Mouse (Mus musculus): Measurements from ENCODE around the gene Hexim1. TPM values are rescaled to one million over a fixed set of nuclear protein-coding genes. Genes with fewer than 3 reads are reported as not detected.

Gene Hexim1
- polyA plus RNA-seq, 1 experiment from 2014 or later: 3.4 TPM

- Histone ChIP-seq H3K9me3 (ENCODE audit: control insufficient read depth, low read length) (no peaks in the 10 kb centered on the region), H3K4me1 (ENCODE audit: control insufficient read depth in 2 of 2, insufficient read depth in 2 of 2, low read length in 2 of 2) (peaks cover 19 to 23% of the 10 kb centered on the region in 2 experiments), H3K4me3 (ENCODE audit: control insufficient read depth in 1 of 2, insufficient read depth in 1 of 2, low read depth in 1 of 2, low read length in 2 of 2) (no peak overlapping the region), H3K9ac (ENCODE audit: low read length) (no peak overlapping the region), H3K4me2 (ENCODE audit: low read length) (no peak overlapping the region; the same call in 1 of the 2 replicates), H3K27ac (replicated peaks in 1 of 2; ENCODE audit: control insufficient read depth in 1 of 2, insufficient read depth in 1 of 2, low read depth in 2 of 2, low read length in 2 of 2) (no peak overlapping the region), H3K27me3 (ENCODE audit: control insufficient read depth, insufficient read depth, low read length) (no peaks in the 10 kb centered on the region), H3K36me3 (ENCODE audit: control insufficient read depth, insufficient read depth, low read length) (peaks cover 5% of the 10 kb centered on the region; the same call in 1 of the 2 replicates)
- no peak for ATAC-seq (ENCODE audit: insufficient number of reproducible peaks, insufficient read depth, low FRiP score, low read depth)
- WGBS: 62% methylated on average over 7 of the region's 7 CpGs
Measured at GRCm38 (mm10) chr11:103104469-103104868, 11.6 kb upstream of the Hexim1 start.

GRCm38 (mm10) chr11:103105180-103105725 lies 10.8 kb upstream of the Hexim1 start:
- Histone ChIP-seq H3K4me1 (ENCODE audit: control insufficient read depth in 2 of 2, insufficient read depth in 2 of 2, low read length in 2 of 2) (peaks cover 16 to 17% of the 10 kb centered on the region in 2 experiments; a peak in 3 of 4 replicates), H3K36me3 (ENCODE audit: control insufficient read depth, insufficient read depth, low read length) (peaks cover 5% of the 10 kb centered on the region; the same call in 1 of the 2 replicates), H3K9me3 (ENCODE audit: control insufficient read depth, low read length) (no peaks in the 10 kb centered on the region), H3K9ac (ENCODE audit: low read length) (no peak overlapping the region), H3K27ac (replicated peaks in 1 of 2; ENCODE audit: control insufficient read depth in 1 of 2, insufficient read depth in 1 of 2, low read depth in 2 of 2, low read length in 2 of 2) (no peak overlapping the region), H3K4me3 (ENCODE audit: control insufficient read depth in 1 of 2, insufficient read depth in 1 of 2, low read depth in 1 of 2, low read length in 2 of 2) (no peak overlapping the region), H3K27me3 (ENCODE audit: control insufficient read depth, insufficient read depth, low read length) (no peaks in the 10 kb centered on the region), H3K4me2 (ENCODE audit: low read length) (no peak overlapping the region)
- 51% methylated on average over 14 of the region's 14 CpGs for WGBS
- no peak for ATAC-seq (ENCODE audit: insufficient number of reproducible peaks, insufficient read depth, low FRiP score, low read depth)

- H3K27ac ChIP-seq (replicated peaks in 1 of 2; ENCODE audit: control insufficient read depth in 1 of 2, insufficient read depth in 1 of 2, low read depth in 2 of 2, low read length in 2 of 2): no peak overlapping the region
- ATAC-seq (ENCODE audit: insufficient number of reproducible peaks, insufficient read depth, low FRiP score, low read depth): no peak
- WGBS: 85% methylated on average over 6 of the region's 6 CpGs
Measured at GRCm38 (mm10) chr11:103105810-103106209, 10.2 kb upstream of the Hexim1 start.

GRCm38 (mm10) chr11:103106386-103106785 lies 9.6 kb upstream of the Hexim1 start:
- Histone ChIP-seq H3K27me3 (ENCODE audit: control insufficient read depth, insufficient read depth, low read length) (no peaks in the 10 kb centered on the region), H3K4me1 (ENCODE audit: control insufficient read depth in 2 of 2, insufficient read depth in 2 of 2, low read length in 2 of 2) (peaks cover 11 to 12% of the 10 kb centered on the region in 2 experiments), H3K27ac (replicated peaks in 1 of 2; ENCODE audit: control insufficient read depth in 1 of 2, insufficient read depth in 1 of 2, low read depth in 2 of 2, low read length in 2 of 2) (no peak overlapping the region), H3K9me3 (ENCODE audit: control insufficient read depth, low read length) (no peaks in the 10 kb centered on the region), H3K36me3 (ENCODE audit: control insufficient read depth, insufficient read depth, low read length) (peaks cover 5% of the 10 kb centered on the region; the same call in 1 of the 2 replicates), H3K9ac (ENCODE audit: low read length) (no peak overlapping the region), H3K4me2 (ENCODE audit: low read length) (no peak overlapping the region), H3K4me3 (ENCODE audit: control insufficient read depth in 1 of 2, insufficient read depth in 1 of 2, low read depth in 1 of 2, low read length in 2 of 2) (no peak overlapping the region)
- ATAC-seq (ENCODE audit: insufficient number of reproducible peaks, insufficient read depth, low FRiP score, low read depth): no peak
- WGBS: 62% methylated on average over 4 of the region's 4 CpGs

More at GRCm38 (mm10) chr11:103105810-103106209, 10.2 kb upstream of the Hexim1 start:
- Histone ChIP-seq H3K27me3 (ENCODE audit: control insufficient read depth, insufficient read depth, low read length) (no peaks in the 10 kb centered on the region), H3K9me3 (ENCODE audit: control insufficient read depth, low read length) (no peaks in the 10 kb centered on the region), H3K9ac (ENCODE audit: low read length) (no peak overlapping the region), H3K4me3 (ENCODE audit: control insufficient read depth in 1 of 2, insufficient read depth in 1 of 2, low read depth in 1 of 2, low read length in 2 of 2) (no peak overlapping the region), H3K36me3 (ENCODE audit: control insufficient read depth, insufficient read depth, low read length) (peaks cover 5% of the 10 kb centered on the region; the same call in 1 of the 2 replicates), H3K4me1 (ENCODE audit: control insufficient read depth in 2 of 2, insufficient read depth in 2 of 2, low read length in 2 of 2) (peaks cover 12 to 13% of the 10 kb centered on the region in 2 experiments; a peak in 3 of 4 replicates), H3K4me2 (ENCODE audit: low read length) (no peak overlapping the region)

GRCm38 (mm10) chr11:103111301-103111700 lies 4.7 kb upstream of the Hexim1 start:
- H3K4me1 ChIP-seq (ENCODE audit: control insufficient read depth in 2 of 2, insufficient read depth in 2 of 2, low read length in 2 of 2): peaks cover 21 to 22% of the 10 kb centered on the region in 2 experiments
- 16% methylated on average over 10 of the region's 10 CpGs for WGBS
- peak overlapping the region; percentile 39 to 45 for H3K4me3 ChIP-seq (ENCODE audit: control insufficient read depth in 1 of 2, insufficient read depth in 1 of 2, low read depth in 1 of 2, low read length in 2 of 2)
- ATAC-seq (ENCODE audit: insufficient number of reproducible peaks, insufficient read depth, low FRiP score, low read depth): no peak
- peak overlapping the region in 1 of 2 experiments; percentile 61; a peak in 3 of 4 replicates for H3K27ac ChIP-seq (replicated peaks in 1 of 2; ENCODE audit: control insufficient read depth in 1 of 2, insufficient read depth in 1 of 2, low read depth in 2 of 2, low read length in 2 of 2)
- peak overlapping the region; percentile 59 for H3K9ac ChIP-seq (ENCODE audit: low read length)
- H3K9me3 ChIP-seq (ENCODE audit: control insufficient read depth, low read length): no peaks in the 10 kb centered on the region
- no peaks in the 10 kb centered on the region for H3K27me3 ChIP-seq (ENCODE audit: control insufficient read depth, insufficient read depth, low read length)
- 0 out of 2 replicates have a peak, but pooled peaks cover under 1% of the 10 kb centered on the region for H3K36me3 ChIP-seq (ENCODE audit: control insufficient read depth, insufficient read depth, low read length)
- H3K4me2 ChIP-seq (ENCODE audit: low read length): peak overlapping the region; percentile 65

GRCm38 (mm10) chr11:103111881-103112551 lies 4.0 kb upstream of the Hexim1 start:
- H3K36me3 ChIP-seq (ENCODE audit: control insufficient read depth, insufficient read depth, low read length): no peaks in the 10 kb centered on the region
- H3K27ac ChIP-seq (replicated peaks in 1 of 2; ENCODE audit: control insufficient read depth in 1 of 2, insufficient read depth in 1 of 2, low read depth in 2 of 2, low read length in 2 of 2): peak overlapping the region; percentile 18 to 61; a peak in 3 of 4 replicates
- H3K9me3 ChIP-seq (ENCODE audit: control insufficient read depth, low read length): no peaks in the 10 kb centered on the region
- H3K4me2 ChIP-seq (ENCODE audit: low read length): peak overlapping the region; percentile 65
- H3K4me3 ChIP-seq (ENCODE audit: control insufficient read depth in 1 of 2, insufficient read depth in 1 of 2, low read depth in 1 of 2, low read length in 2 of 2): peak overlapping the region; percentile 39 to 45
- ATAC-seq (ENCODE audit: insufficient number of reproducible peaks, insufficient read depth, low FRiP score, low read depth): no peak
- H3K4me1 ChIP-seq (ENCODE audit: control insufficient read depth in 2 of 2, insufficient read depth in 2 of 2, low read length in 2 of 2): peaks cover 21 to 22% of the 10 kb centered on the region in 2 experiments
- under 1% methylated on average over 28 of the region's 28 CpGs for WGBS
- peak overlapping the region; percentile 59 for H3K9ac ChIP-seq (ENCODE audit: low read length)
- H3K27me3 ChIP-seq (ENCODE audit: control insufficient read depth, insufficient read depth, low read length): no peaks in the 10 kb centered on the region

GRCm38 (mm10) chr11:103112552-103112912 lies 3.5 kb upstream of the Hexim1 start:
- peaks cover 21 to 22% of the 10 kb centered on the region in 2 experiments for H3K4me1 ChIP-seq (ENCODE audit: control insufficient read depth in 2 of 2, insufficient read depth in 2 of 2, low read length in 2 of 2)
- ATAC-seq (ENCODE audit: insufficient number of reproducible peaks, insufficient read depth, low FRiP score, low read depth): no peak
- no peaks in the 10 kb centered on the region for H3K36me3 ChIP-seq (ENCODE audit: control insufficient read depth, insufficient read depth, low read length)
- peak overlapping the region; percentile 59 for H3K9ac ChIP-seq (ENCODE audit: low read length)
- H3K4me3 ChIP-seq (ENCODE audit: control insufficient read depth in 1 of 2, insufficient read depth in 1 of 2, low read depth in 1 of 2, low read length in 2 of 2): peak overlapping the region; percentile 39 to 45
- H3K9me3 ChIP-seq (ENCODE audit: control insufficient read depth, low read length): no peaks in the 10 kb centered on the region
- H3K27ac ChIP-seq (replicated peaks in 1 of 2; ENCODE audit: control insufficient read depth in 1 of 2, insufficient read depth in 1 of 2, low read depth in 2 of 2, low read length in 2 of 2): peak overlapping the region; percentile 21 to 61; a peak in 2 of 4 replicates
- H3K27me3 ChIP-seq (ENCODE audit: control insufficient read depth, insufficient read depth, low read length): no peaks in the 10 kb centered on the region
- 17% methylated on average over 9 of the region's 9 CpGs for WGBS
- peak overlapping the region; percentile 65 for H3K4me2 ChIP-seq (ENCODE audit: low read length)
